Mouse (Mus musculus): ENCODE data around the gene Urb2. TPM values are rescaled to one million over a fixed set of nuclear protein-coding genes. Genes with fewer than 3 reads are reported as not detected.
"Not testable (repeated sequence)": the region's sequence is repeated elsewhere in the genome, so short reads cannot be mapped to it uniquely, and the experiment has no call there.

Urb2 gene
- polyA plus RNA-seq, 1 experiment: 5.5 TPM

DNA sequence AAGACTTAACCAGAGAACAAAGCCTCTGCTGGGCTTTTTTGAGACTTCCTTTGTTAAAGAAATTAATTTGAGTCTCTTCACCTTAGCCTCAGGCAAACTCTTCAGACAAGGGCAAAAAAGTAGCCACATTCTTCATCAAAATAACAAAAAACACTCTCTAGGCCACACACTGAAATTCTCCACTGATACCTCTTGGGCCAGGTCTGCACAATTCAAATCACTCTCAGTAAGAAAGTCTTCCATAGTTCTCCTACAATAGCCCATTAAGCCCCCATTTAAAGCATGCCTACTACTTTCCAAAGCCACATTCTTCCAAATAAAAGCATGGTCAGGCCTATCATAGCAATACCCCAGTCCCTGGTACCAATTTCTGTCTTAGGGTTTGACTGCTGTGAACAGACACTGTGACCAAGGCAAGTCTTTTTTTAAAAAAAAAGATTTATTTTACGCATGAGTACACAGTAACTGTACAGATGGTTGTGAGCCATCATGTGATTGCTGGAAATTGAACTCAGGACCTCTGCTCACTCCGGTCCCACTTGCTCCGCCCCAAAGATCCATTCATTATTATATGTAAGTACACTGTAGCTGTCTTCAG is 9.2 kb upstream of the Urb2 start:
- Histone ChIP-seq H3K4me3 (ENCODE audit: insufficient read depth, low read length) (no peak overlapping the region), H3K4me1 (ENCODE audit: control insufficient read depth, insufficient read depth, low read length) (no peaks in the 10 kb centered on the region), H3K27ac (ENCODE audit: insufficient read depth, low read length) (no peak overlapping the region)
- TF ChIP-seq CTCF (IDR thresholded peaks at IDR 0.05; ENCODE audit: extremely low read depth, insufficient read depth, low read length): no peak
- TF ChIP-seq POLR2A (IDR thresholded peaks at IDR 0.05; ENCODE audit: extremely low read depth, insufficient read depth, low read length): no peak

DNA sequence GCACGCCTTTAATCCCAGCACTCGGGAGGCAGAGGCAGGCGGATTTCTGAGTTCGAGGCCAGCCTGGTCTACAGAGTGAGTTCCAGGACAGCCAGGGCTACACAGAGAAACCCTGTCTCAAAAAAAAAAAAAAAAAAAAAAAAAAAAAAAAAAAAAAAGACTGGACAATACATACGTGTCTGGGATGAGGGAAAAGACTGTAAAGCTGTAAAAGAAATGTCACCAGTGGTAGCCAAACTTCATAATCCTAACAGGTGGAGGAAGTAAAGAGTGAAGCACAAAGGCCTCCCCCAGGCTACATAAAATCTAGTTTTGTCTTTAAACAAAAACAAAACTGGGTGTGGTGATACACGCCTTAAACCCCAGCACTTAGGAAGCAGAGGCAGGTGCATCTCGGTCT is 7.0 kb upstream of the Urb2 start:
- H3K27ac ChIP-seq (ENCODE audit: insufficient read depth, low read length); H3K4me3 ChIP-seq (ENCODE audit: insufficient read depth, low read length); H3K4me1 ChIP-seq (ENCODE audit: control insufficient read depth, insufficient read depth, low read length): not testable (repeated sequence)

DNA sequence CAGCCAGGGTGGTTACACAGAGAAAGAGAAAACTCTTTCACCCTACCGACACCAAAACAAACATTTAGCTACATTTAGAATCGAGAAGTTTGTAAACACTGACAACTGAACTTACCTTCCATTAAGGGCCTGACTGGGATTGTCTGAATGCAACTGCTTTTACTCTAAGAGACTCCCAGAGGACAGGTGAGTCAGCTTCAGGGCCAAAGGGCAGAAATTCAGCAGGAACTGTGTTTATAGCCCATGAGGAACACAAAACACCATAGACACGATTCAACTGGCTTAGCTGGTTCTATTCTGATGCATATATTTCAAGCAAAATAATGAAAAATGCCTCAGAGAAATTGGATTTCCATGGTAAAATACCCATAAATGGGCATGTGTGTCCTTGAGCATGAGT is 6.6 kb upstream of the Urb2 start:
- Histone ChIP-seq H3K4me1 (ENCODE audit: control insufficient read depth, insufficient read depth, low read length) (peaks cover 10% of the 10 kb centered on the region), H3K27ac (ENCODE audit: insufficient read depth, low read length) (no peak overlapping the region), H3K4me3 (ENCODE audit: insufficient read depth, low read length) (no peak overlapping the region)
- TF ChIP-seq CTCF (IDR thresholded peaks at IDR 0.05; ENCODE audit: extremely low read depth, insufficient read depth, low read length): no peak
- no peak for TF ChIP-seq POLR2A (IDR thresholded peaks at IDR 0.05; ENCODE audit: extremely low read depth, insufficient read depth, low read length)

- H3K4me1 ChIP-seq (ENCODE audit: control insufficient read depth, insufficient read depth, low read length): peaks cover 12% of the 10 kb centered on the region
- H3K27ac ChIP-seq (ENCODE audit: insufficient read depth, low read length): no peak overlapping the region
- TF ChIP-seq CTCF (IDR thresholded peaks at IDR 0.05; ENCODE audit: extremely low read depth, insufficient read depth, low read length) (no peak), POLR2A (IDR thresholded peaks at IDR 0.05; ENCODE audit: extremely low read depth, insufficient read depth, low read length) (no peak)
- H3K4me3 ChIP-seq (ENCODE audit: insufficient read depth, low read length): peak overlapping the region; percentile 49; the same call in 1 of the 2 replicates
Observed at GRCm38 (mm10) chr8:124019782-124020181, 1.5 kb upstream of the Urb2 start.

DNA sequence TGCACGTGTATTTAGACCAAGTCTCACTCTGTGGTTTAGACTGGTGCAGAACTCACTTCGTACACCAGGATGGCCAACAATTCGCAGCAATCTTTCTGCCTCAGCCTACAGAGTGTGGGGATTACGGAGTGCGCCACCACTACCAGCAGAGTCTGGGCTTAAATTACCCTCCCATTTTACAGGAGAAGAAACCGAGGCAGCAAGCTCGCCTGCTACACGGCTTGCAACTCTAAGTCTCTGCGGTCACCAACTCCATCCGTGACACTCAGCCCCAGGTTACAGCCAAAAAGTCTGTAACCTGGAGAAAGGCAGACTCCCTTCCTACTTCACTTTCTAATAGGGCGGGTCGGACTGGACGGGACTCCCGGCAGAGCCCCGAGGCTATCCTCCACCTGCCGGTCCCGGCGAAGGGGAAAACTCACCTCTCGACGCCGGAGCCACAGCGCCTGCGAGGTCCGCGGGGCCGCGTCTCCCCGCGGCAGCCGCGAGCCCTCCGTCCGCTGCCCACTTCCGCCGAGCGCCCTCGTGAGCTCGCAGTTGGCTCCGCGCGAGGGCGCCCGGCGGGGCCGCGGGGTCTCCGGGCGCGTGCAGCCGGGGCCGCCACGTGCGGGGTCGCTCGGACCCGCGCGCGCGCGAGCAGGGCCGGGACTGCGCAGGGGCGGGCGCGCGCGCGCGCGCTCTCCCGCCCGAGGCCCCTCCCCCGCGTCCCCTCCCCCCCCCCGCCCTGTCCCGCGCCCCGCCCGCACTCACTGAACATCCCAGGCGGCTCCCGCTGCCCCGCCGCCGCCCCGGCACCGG is 670 bp upstream of the Urb2 start:
- peak overlapping the region; percentile 49 for H3K4me3 ChIP-seq (ENCODE audit: insufficient read depth, low read length)
- peaks cover 12% of the 10 kb centered on the region for H3K4me1 ChIP-seq (ENCODE audit: control insufficient read depth, insufficient read depth, low read length)
- TF ChIP-seq CTCF (IDR thresholded peaks at IDR 0.05; ENCODE audit: extremely low read depth, insufficient read depth, low read length) (no peak), POLR2A (IDR thresholded peaks at IDR 0.05; ENCODE audit: extremely low read depth, insufficient read depth, low read length) (no peak)
- peak overlapping the region; percentile 87 for H3K27ac ChIP-seq (ENCODE audit: insufficient read depth, low read length)

GRCm38 (mm10) chr8:124026265-124026664 is 5.0 kb downstream of the Urb2 start:
- not testable (repeated sequence) for H3K4me1 ChIP-seq (ENCODE audit: control insufficient read depth, insufficient read depth, low read length); H3K4me3 ChIP-seq (ENCODE audit: insufficient read depth, low read length); H3K27ac ChIP-seq (ENCODE audit: insufficient read depth, low read length)

DNA sequence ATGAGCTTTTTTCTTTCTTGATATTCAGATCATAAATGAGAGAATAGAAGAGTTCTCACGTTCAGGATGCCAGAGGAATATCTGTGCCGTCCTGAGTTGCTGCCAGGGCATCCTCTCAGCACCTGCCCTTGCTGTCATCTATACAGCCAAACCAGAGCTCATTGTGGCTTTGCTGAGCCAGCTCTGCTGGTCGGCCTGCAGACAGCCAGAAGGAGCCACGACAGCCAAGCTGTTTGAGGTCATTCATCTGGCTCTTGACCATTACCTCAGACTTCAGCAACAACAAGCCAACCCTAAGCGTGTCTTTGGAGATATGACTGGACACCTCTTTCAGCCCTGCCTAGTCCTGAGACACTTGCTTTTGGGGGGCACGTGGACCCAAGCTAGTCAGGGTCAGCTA is 6.5 kb downstream of the Urb2 start:
- Histone ChIP-seq H3K27ac (ENCODE audit: insufficient read depth, low read length) (no peak overlapping the region), H3K4me1 (ENCODE audit: control insufficient read depth, insufficient read depth, low read length) (no peaks in the 10 kb centered on the region), H3K4me3 (ENCODE audit: insufficient read depth, low read length) (no peak overlapping the region)
- TF ChIP-seq POLR2A (IDR thresholded peaks at IDR 0.05; ENCODE audit: extremely low read depth, insufficient read depth, low read length) (no peak), CTCF (IDR thresholded peaks at IDR 0.05; ENCODE audit: extremely low read depth, insufficient read depth, low read length) (no peak)

DNA sequence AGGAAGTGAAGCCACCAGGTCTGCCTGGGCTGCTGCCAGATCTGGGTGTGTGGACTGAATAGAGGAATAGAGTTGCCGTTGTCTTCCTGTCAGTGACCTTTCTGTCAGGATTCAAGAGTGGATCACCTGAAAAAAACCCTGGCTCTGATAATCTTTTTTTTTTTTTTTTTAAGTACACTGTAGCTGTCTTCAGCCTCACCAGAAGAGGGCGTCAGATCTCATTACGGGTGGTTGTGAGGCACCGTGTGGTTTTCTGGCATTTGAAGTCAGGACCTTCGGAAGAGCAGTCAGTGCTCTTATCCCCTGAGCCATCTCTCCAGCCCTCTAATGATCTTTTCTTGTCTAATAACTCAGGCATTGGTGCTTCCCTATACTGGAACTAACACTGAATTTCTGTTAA is 12.1 kb downstream of the Urb2 start:
- TF ChIP-seq POLR2A (IDR thresholded peaks at IDR 0.05; ENCODE audit: extremely low read depth, insufficient read depth, low read length) (no peak), CTCF (IDR thresholded peaks at IDR 0.05; ENCODE audit: extremely low read depth, insufficient read depth, low read length) (0 out of 2 replicates have a peak, but pooled peaks have one; percentile 16)
- H3K4me3 ChIP-seq (ENCODE audit: insufficient read depth, low read length): no peak overlapping the region
- no peaks in the 10 kb centered on the region for H3K4me1 ChIP-seq (ENCODE audit: control insufficient read depth, insufficient read depth, low read length)
- no peak overlapping the region for H3K27ac ChIP-seq (ENCODE audit: insufficient read depth, low read length)

- no peak for TF ChIP-seq CTCF (IDR thresholded peaks at IDR 0.05; ENCODE audit: extremely low read depth, insufficient read depth, low read length)
- no peak for TF ChIP-seq POLR2A (IDR thresholded peaks at IDR 0.05; ENCODE audit: extremely low read depth, insufficient read depth, low read length)
- H3K27ac ChIP-seq (ENCODE audit: insufficient read depth, low read length): no peak overlapping the region
- no peak overlapping the region for H3K4me3 ChIP-seq (ENCODE audit: insufficient read depth, low read length)
- no peaks in the 10 kb centered on the region for H3K4me1 ChIP-seq (ENCODE audit: control insufficient read depth, insufficient read depth, low read length)
Observed at GRCm38 (mm10) chr8:124038121-124038520, 16.8 kb downstream of the Urb2 start.

DNA sequence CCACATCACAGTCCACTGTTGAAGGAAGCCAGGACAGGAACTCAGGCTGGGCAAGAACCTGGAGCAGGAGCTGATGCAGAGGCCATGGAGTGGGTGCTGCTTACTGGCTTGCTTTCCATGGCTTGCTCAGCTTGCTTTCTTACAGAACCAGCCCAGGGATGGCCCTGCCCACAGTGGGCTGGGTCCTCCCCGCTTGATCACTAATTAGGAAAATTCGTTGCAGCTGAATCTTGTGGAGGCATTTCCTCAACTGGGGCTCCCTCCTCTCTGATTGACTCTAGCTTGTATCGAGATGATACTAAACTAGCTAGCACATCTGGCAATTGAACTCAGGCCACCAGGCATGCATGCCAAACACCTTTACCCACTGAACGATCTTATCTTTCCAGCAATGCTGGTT is 18.0 kb downstream of the Urb2 start:
- Histone ChIP-seq H3K27ac (ENCODE audit: insufficient read depth, low read length) (no peak overlapping the region), H3K4me3 (ENCODE audit: insufficient read depth, low read length) (no peak overlapping the region), H3K4me1 (ENCODE audit: control insufficient read depth, insufficient read depth, low read length) (no peaks in the 10 kb centered on the region)
- TF ChIP-seq POLR2A (IDR thresholded peaks at IDR 0.05; ENCODE audit: extremely low read depth, insufficient read depth, low read length): no peak
- TF ChIP-seq CTCF (IDR thresholded peaks at IDR 0.05; ENCODE audit: extremely low read depth, insufficient read depth, low read length): no peak
